Mouse (Mus musculus) stomach, postnatal 0 days (tissue): ENCODE results near the gene Gm26938. TPM values are rescaled to one million over a fixed set of nuclear protein-coding genes. Genes with fewer than 3 reads are reported as not detected.

Source experiments
- ATAC-seq: fragments of 200-750 bp; cut with Nextera tagmentation; 2 replicates; pipeline ENCODE4 v1.8.0; 2017; ENCODE audit not compliant: low FRiP score, low TSS enrichment
- DNase-seq: peaks from one replicate; pipeline ENCODE4 v3.0.0-alpha.2; 2016; ENCODE audit warnings: low spot score
- H3K27ac ChIP-seq: fragments of 300-500 bp; sonication (generic); replicated peaks from 2 replicates; pipeline ENCODE4 v1.5.1; 2014; ENCODE audit warnings: mild to moderate bottlenecking, control low read depth
- H3K27me3 ChIP-seq: fragments of 300-500 bp; sonication (generic); 2 replicates; pipeline ENCODE4 v1.6.1; 2014; ENCODE audit warnings: low read length; ENCODE audit not compliant: control insufficient read depth, insufficient read depth
- H3K36me3 ChIP-seq: fragments of 300-500 bp; sonication (generic); 2 replicates; pipeline ENCODE4 v1.6.1; 2014; ENCODE audit warnings: low read length, mixed read lengths; ENCODE audit not compliant: control insufficient read depth, insufficient read depth
- H3K4me1 ChIP-seq: fragments of 300-500 bp; sonication (generic); replicated peaks from 2 replicates; pipeline ENCODE4 v1.6.1; 2014; ENCODE audit warnings: antibody characterized with exemption; ENCODE audit not compliant: control insufficient read depth, insufficient read depth
- H3K4me2 ChIP-seq: fragments of 300-500 bp; sonication (generic); replicated peaks from 2 replicates; pipeline ENCODE4 v1.6.1; 2014; ENCODE audit warnings: low read depth, mild to moderate bottlenecking, control low read depth, moderate library complexity
- H3K4me3 ChIP-seq: fragments of 300-500 bp; sonication (generic); 2 replicates; pipeline ENCODE4 v1.5.1; 2014; ENCODE audit warnings: low read depth, low read length, control low read depth
- H3K9ac ChIP-seq: fragments of 300-500 bp; sonication (generic); 2 replicates; pipeline ENCODE4 v1.6.1; 2014; ENCODE audit warnings: mild to moderate bottlenecking, low read length, control low read depth, mixed read lengths
- H3K9me3 ChIP-seq: fragments of 300-500 bp; sonication (generic); 2 replicates; pipeline ENCODE4 v1.6.1; 2016; ENCODE audit warnings: low read length; ENCODE audit not compliant: control insufficient read depth
- CTCF ChIP-seq: IDR thresholded peaks from 2 replicates; pipeline ENCODE4 v1.5.1; 2016; ENCODE audit warnings: antibody characterized with exemption, low read depth, mild to moderate bottlenecking, moderate library complexity
- EP300 ChIP-seq: optimal IDR thresholded peaks from 2 replicates; pipeline ENCODE3; 2016; ENCODE audit warnings: antibody characterized with exemption
- WGBS: fragments of 180-500 bp; shearing (Covaris S2); extraction: QIAGEN DNeasy Blood & Tissue Kit; methylation state at CpG from one replicate; pipeline ENCODE4 v1.1.7; 2014; 5-methylcytosine and 5-hydroxymethylcytosine counted together
- polyA plus RNA-seq: library from polyadenylated mRNA; unstranded; fragments of >200 nt; fragmentation: Nextera tagmentation; extraction: Ambion mirVana; gene quantifications from 2 replicates; pipeline ENCODE4 v1.2.1, GENCODE M21; 2015

Gene Gm26938
- polyA plus RNA-seq, 1 experiment from 2014 or later: not detected

- no peak overlapping the region for H3K4me2 ChIP-seq
- ATAC-seq (no peak), DNase-seq (no peak)
- H3K27ac ChIP-seq: no peak overlapping the region
- H3K9me3 ChIP-seq: no peaks in the 10 kb centered on the region
- no peaks in the 10 kb centered on the region for H3K36me3 ChIP-seq
- no peaks in the 10 kb centered on the region for H3K4me1 ChIP-seq
- TF ChIP-seq CTCF: no peak
- no peak for TF ChIP-seq EP300
- 68% methylated on average over 12 of the region's 12 CpGs for WGBS
- no peaks in the 10 kb centered on the region; the same call in 1 of the 2 replicates for H3K27me3 ChIP-seq
- H3K9ac ChIP-seq: no peak overlapping the region
- H3K4me3 ChIP-seq: no peak overlapping the region
Measured at GRCm38 (mm10) chr5:139849626-139850320, 23.6 kb upstream of the Gm26938 start.

GRCm38 (mm10) chr5:139839142-139839541 is 12.9 kb upstream of the Gm26938 start:
- WGBS: 46% methylated on average over 3 of the region's 3 CpGs
- no peak for DNase-seq

GRCm38 (mm10) chr5:139838476-139838892 is 12.3 kb upstream of the Gm26938 start:
- TF ChIP-seq CTCF: peak; percentile 70
- no peak for TF ChIP-seq EP300
- H3K9ac ChIP-seq: no peak overlapping the region
- no peak overlapping the region for H3K4me2 ChIP-seq
- no peaks in the 10 kb centered on the region for H3K36me3 ChIP-seq
- H3K27ac ChIP-seq: no peak overlapping the region
- DNase-seq (peak; percentile 77), ATAC-seq (0 out of 2 replicates have a peak, but pooled peaks have one; percentile 6)
- no peaks in the 10 kb centered on the region for H3K9me3 ChIP-seq
- H3K4me3 ChIP-seq: no peak overlapping the region
- 17% methylated on average over 2 of the region's 2 CpGs for WGBS
- H3K27me3 ChIP-seq: no peaks in the 10 kb centered on the region
- H3K4me1 ChIP-seq: no peaks in the 10 kb centered on the region

More at GRCm38 (mm10) chr5:139839142-139839541, 12.9 kb upstream of the Gm26938 start:
- no peak for ATAC-seq
- no peaks in the 10 kb centered on the region for H3K27me3 ChIP-seq
- TF ChIP-seq EP300: no peak
- no peak for TF ChIP-seq CTCF
- H3K36me3 ChIP-seq: no peaks in the 10 kb centered on the region
- H3K27ac ChIP-seq: no peak overlapping the region
- H3K4me3 ChIP-seq: no peak overlapping the region
- H3K9ac ChIP-seq: no peak overlapping the region
- no peaks in the 10 kb centered on the region for H3K4me1 ChIP-seq
- H3K9me3 ChIP-seq: no peaks in the 10 kb centered on the region
- H3K4me2 ChIP-seq: no peak overlapping the region

- Histone ChIP-seq H3K4me3 (no peak overlapping the region), H3K9ac (no peak overlapping the region), H3K9me3 (no peaks in the 10 kb centered on the region), H3K36me3 (no peaks in the 10 kb centered on the region), H3K27ac (no peak overlapping the region), H3K4me1 (no peaks in the 10 kb centered on the region), H3K27me3 (no peaks in the 10 kb centered on the region), H3K4me2 (no peak overlapping the region)
- no peak for TF ChIP-seq EP300
- TF ChIP-seq CTCF: no peak
- no peak for DNase-seq
- 76% methylated on average over 7 of the region's 7 CpGs for WGBS
- no peak for ATAC-seq
Measured at GRCm38 (mm10) chr5:139835706-139836105, 9.5 kb upstream of the Gm26938 start.

GRCm38 (mm10) chr5:139832125-139832524 is 5.9 kb upstream of the Gm26938 start:
- Histone ChIP-seq H3K27me3 (no peaks in the 10 kb centered on the region), H3K4me2 (no peak overlapping the region), H3K27ac (no peak overlapping the region), H3K36me3 (no peaks in the 10 kb centered on the region), H3K9ac (no peak overlapping the region), H3K9me3 (no peaks in the 10 kb centered on the region), H3K4me3 (no peak overlapping the region), H3K4me1 (no peaks in the 10 kb centered on the region)
- TF ChIP-seq CTCF: no peak
- no peak for TF ChIP-seq EP300
- DNase-seq (no peak), ATAC-seq (no peak)
- 60% methylated on average over 7 of the region's 7 CpGs for WGBS

- H3K4me3 ChIP-seq: no peak overlapping the region
- H3K27ac ChIP-seq: no peak overlapping the region
- ATAC-seq: no peak
Measured at GRCm38 (mm10) chr5:139830734-139831133, 4.5 kb upstream of the Gm26938 start.

More at GRCm38 (mm10) chr5:139830734-139831133, 4.5 kb upstream of the Gm26938 start:
- Histone ChIP-seq H3K9me3 (no peaks in the 10 kb centered on the region), H3K4me2 (no peak overlapping the region), H3K9ac (no peak overlapping the region), H3K36me3 (no peaks in the 10 kb centered on the region), H3K4me1 (peaks cover 1% of the 10 kb centered on the region), H3K27me3 (no peaks in the 10 kb centered on the region)
- TF ChIP-seq CTCF (no peak), EP300 (no peak)
- WGBS: 83% methylated on average over 3 of the region's 3 CpGs
- no peak for DNase-seq
